Mouse (Mus musculus) myocyte (in vitro differentiated cells): ENCODE data around the gene Pla2g12a. TPM values are rescaled to one million over a fixed set of nuclear protein-coding genes. Genes with fewer than 3 reads are reported as not detected.

Source experiments
- H3K27me3 ChIP-seq: one replicate; pipeline ENCODE4 v1.6.1; 2011; ENCODE audit not compliant: control insufficient read depth, insufficient read depth, insufficient read length
- H3K36me3 ChIP-seq: one replicate; pipeline ENCODE4 v1.6.1; 2011; ENCODE audit not compliant: control insufficient read depth, insufficient read depth
- H3K4me2 ChIP-seq: one replicate; pipeline ENCODE4 v1.6.1; 2011; ENCODE audit warnings: low read depth, control low read depth
- H3K4me3 ChIP-seq: one replicate; pipeline ENCODE4 v1.5.1; 2011; ENCODE audit warnings: mild to moderate bottlenecking, control low read depth, moderate library complexity
- H3K79me2 ChIP-seq: one replicate; pipeline ENCODE4 v1.6.1; 2011; ENCODE audit not compliant: control insufficient read depth, insufficient read depth
- H3ac ChIP-seq: one replicate; pipeline ENCODE4 v1.6.1; 2011; ENCODE audit not compliant: control insufficient read depth, insufficient read length
- CEBPB ChIP-seq: IDR thresholded peaks from 2 replicates; pipeline ENCODE4 v1.6.1; 2011; ENCODE audit warnings: mild to moderate bottlenecking, moderate library complexity; ENCODE audit not compliant: poor library complexity, insufficient read depth, severe bottlenecking
- E2F4 ChIP-seq: IDR thresholded peaks from one replicate; pipeline ENCODE4 v1.6.1; 2011; ENCODE audit warnings: mild to moderate bottlenecking, control low read depth, moderate library complexity; ENCODE audit not compliant: insufficient read depth
- MAX ChIP-seq: IDR thresholded peaks from one replicate; pipeline ENCODE4 v1.6.1; 2011; ENCODE audit warnings: low read depth, mild to moderate bottlenecking, control low read depth
- MYOD1 ChIP-seq, 3 experiments: IDR thresholded peaks; one replicate each; pipeline ENCODE4 v1.6.1; 2011; ENCODE audit warnings: control low read depth in 2 of 3, low read depth in 2 of 3, mild to moderate bottlenecking in 2 of 3, moderate library complexity in 1 of 3; ENCODE audit not compliant: insufficient read length in 2 of 3, control insufficient read depth in 1 of 3
- MYOG ChIP-seq, 3 experiments: IDR thresholded peaks; one replicate each; pipeline ENCODE4 v1.6.1; 2011; ENCODE audit warnings: control low read depth in 2 of 3, low read depth in 2 of 3, mild to moderate bottlenecking in 2 of 3; ENCODE audit not compliant: insufficient read length in 2 of 3, control insufficient read depth in 1 of 3, insufficient read depth in 1 of 3
- POLR2A ChIP-seq: IDR thresholded peaks from one replicate; pipeline ENCODE4 v1.6.1; 2011; ENCODE audit warnings: low read depth, mild to moderate bottlenecking, control low read depth, moderate library complexity; ENCODE audit not compliant: insufficient read length
- POLR2AphosphoS2 ChIP-seq: IDR thresholded peaks from one replicate; pipeline ENCODE4 v1.6.1; 2011; ENCODE audit warnings: low read depth, control low read depth; ENCODE audit not compliant: insufficient read length
- REST ChIP-seq: IDR thresholded peaks from one replicate; pipeline ENCODE4 v1.6.1; 2011; ENCODE audit warnings: mild to moderate bottlenecking, control low read depth, moderate library complexity; ENCODE audit not compliant: insufficient read depth, insufficient read length
- SRF ChIP-seq: IDR thresholded peaks from one replicate; pipeline ENCODE4 v1.6.1; 2011; ENCODE audit warnings: low read depth; ENCODE audit not compliant: control insufficient read depth, insufficient read length
- TCF12 ChIP-seq: IDR thresholded peaks from one replicate; pipeline ENCODE4 v1.6.1; 2011; ENCODE audit warnings: mild to moderate bottlenecking, control low read depth; ENCODE audit not compliant: poor library complexity, insufficient read depth, severe bottlenecking
- TCF3 ChIP-seq: IDR thresholded peaks from one replicate; pipeline ENCODE4 v1.6.1; 2011; ENCODE audit warnings: low read depth, control low read depth; ENCODE audit not compliant: insufficient read length
- USF1 ChIP-seq: IDR thresholded peaks from one replicate; pipeline ENCODE4 v1.6.1; 2011; ENCODE audit warnings: low read depth, mild to moderate bottlenecking, control low read depth, moderate library complexity
- polyA plus RNA-seq: library from polyadenylated mRNA; unstranded; fragments of >200 nt; fragmentation: generic; extraction: Trizol; gene quantifications from one replicate; pipeline ENCODE4 v1.2.1, GENCODE M21; 2012; ENCODE audit warnings: missing spikeins

The Pla2g12a gene
- polyA plus RNA-seq, 1 experiment = 31.3 TPM

GRCm38 (mm10) chr3:129862592-129862991 is 15.8 kb upstream of the Pla2g12a start:
- Histone ChIP-seq H3K36me3 (no peaks in the 10 kb centered on the region), H3ac (no peak overlapping the region), H3K27me3 (no peaks in the 10 kb centered on the region), H3K4me2 (no peak overlapping the region), H3K79me2 (no peaks in the 10 kb centered on the region), H3K4me3 (no peak overlapping the region)
- no peak for TF ChIP-seq TCF3
- no peak for TF ChIP-seq CEBPB
- no peak for TF ChIP-seq REST
- TF ChIP-seq MAX = no peak
- no peak for TF ChIP-seq MYOG (IDR thresholded peaks at IDR 0.05; ENCODE audit: control insufficient read depth in 1 of 3, insufficient read depth in 1 of 3, insufficient read length in 2 of 3, low read depth in 2 of 3)
- TF ChIP-seq USF1 = no peak
- no peak for TF ChIP-seq SRF
- no peak for TF ChIP-seq MYOD1 (IDR thresholded peaks at IDR 0.05; ENCODE audit: control insufficient read depth in 1 of 3, insufficient read length in 2 of 3, low read depth in 2 of 3)
- no peak for TF ChIP-seq E2F4
- no peak for TF ChIP-seq TCF12
- TF ChIP-seq POLR2A = no peak
- TF ChIP-seq POLR2AphosphoS2 = no peak

GRCm38 (mm10) chr3:129863698-129864097 is 14.7 kb upstream of the Pla2g12a start:
- H3K4me3 ChIP-seq = no peak overlapping the region

GRCm38 (mm10) chr3:129877327-129877726 is 1.1 kb upstream of the Pla2g12a start:
- H3K79me2 ChIP-seq = no peaks in the 10 kb centered on the region
- no peaks in the 10 kb centered on the region for H3K36me3 ChIP-seq
- H3K4me2 ChIP-seq = no peak overlapping the region
- no peak overlapping the region for H3ac ChIP-seq
- H3K4me3 ChIP-seq = peak overlapping the region; percentile 60
- TF ChIP-seq SRF (no peak), REST (no peak), POLR2A (no peak), MYOG (IDR thresholded peaks at IDR 0.05; ENCODE audit: control insufficient read depth in 1 of 3, insufficient read depth in 1 of 3, insufficient read length in 2 of 3, low read depth in 2 of 3) (no peak), E2F4 (no peak), CEBPB (no peak), MYOD1 (IDR thresholded peaks at IDR 0.05; ENCODE audit: control insufficient read depth in 1 of 3, insufficient read length in 2 of 3, low read depth in 2 of 3) (no peak), USF1 (no peak), POLR2AphosphoS2 (no peak), MAX (no peak), TCF12 (no peak), TCF3 (no peak)
- no peaks in the 10 kb centered on the region for H3K27me3 ChIP-seq

More at GRCm38 (mm10) chr3:129863698-129864097, 14.7 kb upstream of the Pla2g12a start:
- Histone ChIP-seq H3K27me3 (no peaks in the 10 kb centered on the region), H3ac (no peak overlapping the region), H3K36me3 (no peaks in the 10 kb centered on the region), H3K79me2 (no peaks in the 10 kb centered on the region), H3K4me2 (no peak overlapping the region)
- TF ChIP-seq TCF12 = no peak

GRCm38 (mm10) chr3:129879131-129879757 is 838 bp downstream of the Pla2g12a start:
- Histone ChIP-seq H3K4me2 (peak overlapping the region; percentile 55), H3K79me2 (no peaks in the 10 kb centered on the region), H3ac (peak overlapping the region; percentile 52), H3K4me3 (peak overlapping the region; percentile 60), H3K27me3 (no peaks in the 10 kb centered on the region), H3K36me3 (no peaks in the 10 kb centered on the region)
- TF ChIP-seq POLR2A (no peak), REST (no peak), POLR2AphosphoS2 (no peak), MAX (no peak), USF1 (no peak), CEBPB (no peak), E2F4 (no peak), MYOD1 (IDR thresholded peaks at IDR 0.05; ENCODE audit: control insufficient read depth in 1 of 3, insufficient read length in 2 of 3, low read depth in 2 of 3) (no peak), MYOG (IDR thresholded peaks at IDR 0.05; ENCODE audit: control insufficient read depth in 1 of 3, insufficient read depth in 1 of 3, insufficient read length in 2 of 3, low read depth in 2 of 3) (no peak), TCF3 (no peak), SRF (no peak), TCF12 (no peak)

- TF ChIP-seq CEBPB = no peak
- TF ChIP-seq MAX = no peak
- TF ChIP-seq MYOD1 (IDR thresholded peaks at IDR 0.05; ENCODE audit: control insufficient read depth in 1 of 3, insufficient read length in 2 of 3, low read depth in 2 of 3) = no peak
- TF ChIP-seq E2F4 = no peak
- no peak for TF ChIP-seq SRF
- no peak for TF ChIP-seq MYOG (IDR thresholded peaks at IDR 0.05; ENCODE audit: control insufficient read depth in 1 of 3, insufficient read depth in 1 of 3, insufficient read length in 2 of 3, low read depth in 2 of 3)
- TF ChIP-seq POLR2A = no peak
- TF ChIP-seq TCF3 = no peak
- TF ChIP-seq USF1 = no peak
- no peak for TF ChIP-seq TCF12
- no peak for TF ChIP-seq POLR2AphosphoS2
- TF ChIP-seq REST = no peak
- Histone ChIP-seq H3K36me3 (no peaks in the 10 kb centered on the region), H3K4me3 (peak overlapping the region; percentile 60), H3K27me3 (no peaks in the 10 kb centered on the region), H3ac (no peak overlapping the region), H3K4me2 (peak overlapping the region; percentile 8), H3K79me2 (no peaks in the 10 kb centered on the region)
Observed at GRCm38 (mm10) chr3:129879913-129880312, 1.5 kb downstream of the Pla2g12a start.
